Mouse (Mus musculus): ENCODE results near the gene Efemp2.

- TF ChIP-seq FLI1 (IDR thresholded peaks at IDR 0.05; ENCODE audit: low read length) (no peak), GATA1 (IDR thresholded peaks at IDR 0.05; ENCODE audit: borderline replicate concordance, low read length) (no peak)
Observed at GRCm38 (mm10) chr19:5432992-5433852, 40.5 kb upstream of the Efemp2 start.

Measured in megakaryocyte, embryonic 14.5 days (primary cell).